Mouse (Mus musculus) fat pad, adult 2 months (tissue): ENCODE measurements around the gene Snx18.

Source experiments
- DNase-seq: peaks from one replicate; pipeline ENCODE4 v3.0.0-alpha.2; 2011; ENCODE audit warnings: low read depth, low spot score; ENCODE audit errors: extremely low read depth

Gene Snx18

DNA sequence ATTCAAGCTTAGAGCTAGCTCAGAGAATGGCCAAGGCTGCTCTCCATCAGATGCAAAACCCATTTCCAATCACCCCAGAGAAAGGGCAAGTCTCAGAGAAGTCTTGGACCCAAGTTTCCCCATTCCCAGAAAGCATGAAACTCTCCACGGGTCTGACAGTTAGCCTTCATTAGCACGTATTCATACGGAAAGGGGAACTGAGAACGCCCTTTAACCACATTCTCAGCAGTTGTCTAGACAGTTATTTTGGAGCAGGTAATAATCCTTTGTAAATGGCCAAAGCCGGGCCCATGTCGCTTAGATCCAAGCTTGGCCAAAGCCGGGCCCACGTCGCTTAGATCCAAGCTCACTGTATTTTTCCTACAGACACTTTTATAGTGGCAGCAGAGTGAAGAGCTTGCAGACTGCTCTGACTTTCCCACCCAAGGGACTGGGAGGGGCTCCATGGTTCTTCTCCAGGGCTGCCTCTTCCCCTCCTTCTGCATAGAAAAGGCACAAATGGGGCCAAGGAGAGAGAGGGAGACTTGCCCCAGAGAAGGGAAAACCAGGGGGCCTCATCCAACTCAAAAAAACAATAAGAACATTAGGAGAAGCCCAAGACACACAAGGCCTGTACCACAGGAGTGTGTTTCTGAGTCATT, 46.2 kb downstream of the Snx18 start:
- no peak for DNase-seq

DNA sequence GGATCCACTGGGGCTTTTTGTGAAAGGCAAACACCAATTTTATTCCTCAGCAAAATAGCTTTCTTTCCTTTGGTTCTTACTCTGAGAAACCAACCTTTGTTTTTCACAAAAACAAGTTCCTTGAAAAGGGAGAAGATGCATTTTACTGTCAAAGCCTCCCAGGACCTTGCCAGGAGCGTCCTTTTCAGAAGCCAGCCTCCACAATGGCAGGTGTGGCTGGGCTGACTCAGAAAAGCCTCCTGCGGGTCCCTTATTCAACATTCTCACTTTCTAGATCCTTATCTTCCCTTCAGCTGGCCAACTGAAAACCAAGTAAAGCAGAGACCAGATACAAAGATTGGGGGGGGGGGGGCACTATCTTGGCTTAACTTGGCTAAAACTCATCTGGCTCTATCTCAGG, 48.8 kb downstream of the Snx18 start:
- DNase-seq = no peak

GRCm38 (mm10) chr13:113566951-113567350, 51.4 kb downstream of the Snx18 start:
- DNase-seq = no peak

- DNase-seq = no peak
Measured at GRCm38 (mm10) chr13:113566411-113566810, 52.0 kb downstream of the Snx18 start.

GRCm38 (mm10) chr13:113559646-113560045, 58.7 kb downstream of the Snx18 start:
- DNase-seq = no peak

DNA sequence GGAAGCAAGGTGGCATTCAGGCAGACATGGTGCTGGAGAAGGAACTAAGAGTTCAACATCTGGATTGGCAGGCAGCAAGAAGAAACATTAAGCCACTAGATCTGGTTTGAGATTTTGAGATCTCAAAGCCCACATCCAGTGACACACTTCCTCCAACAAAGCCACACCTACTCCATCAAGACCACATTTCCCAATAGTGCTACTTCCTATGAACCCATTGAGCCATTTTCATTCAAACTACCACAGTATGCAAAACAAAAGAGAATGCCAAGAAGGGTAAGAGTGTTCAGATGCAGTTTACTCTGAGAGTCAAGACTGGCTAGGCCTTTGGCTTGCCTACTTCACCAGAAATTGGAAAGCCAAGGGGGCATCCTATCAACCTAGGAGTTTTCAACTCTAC, 61.8 kb downstream of the Snx18 start:
- no peak for DNase-seq

- no peak for DNase-seq
Measured at GRCm38 (mm10) chr13:113555226-113555625, 63.1 kb downstream of the Snx18 start.

- DNase-seq = no peak
Measured at GRCm38 (mm10) chr13:113553603-113554230, 64.6 kb downstream of the Snx18 start.

DNA sequence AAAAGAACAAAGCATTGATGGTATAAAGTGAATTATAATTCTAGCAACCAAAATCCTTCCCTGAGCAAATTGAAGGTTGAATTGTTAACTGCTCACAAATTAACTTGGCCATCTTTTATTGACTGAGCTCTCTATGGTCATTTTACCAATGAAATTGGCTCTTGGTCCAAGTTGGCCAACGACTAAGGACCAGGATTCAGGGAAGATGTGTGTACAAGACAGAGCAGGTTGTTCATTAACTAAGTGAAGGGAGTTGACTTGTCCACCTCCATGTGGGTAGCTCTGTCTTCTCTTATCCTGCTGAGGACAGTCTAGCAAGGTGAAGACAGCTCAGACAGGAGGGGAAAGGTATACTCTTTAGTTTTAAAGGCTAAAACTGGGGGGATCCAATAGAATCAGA, 66.0 kb downstream of the Snx18 start:
- DNase-seq = no peak

- DNase-seq = peak; percentile 56
Measured at GRCm38 (mm10) chr13:113550866-113551565, 67.3 kb downstream of the Snx18 start.

DNA sequence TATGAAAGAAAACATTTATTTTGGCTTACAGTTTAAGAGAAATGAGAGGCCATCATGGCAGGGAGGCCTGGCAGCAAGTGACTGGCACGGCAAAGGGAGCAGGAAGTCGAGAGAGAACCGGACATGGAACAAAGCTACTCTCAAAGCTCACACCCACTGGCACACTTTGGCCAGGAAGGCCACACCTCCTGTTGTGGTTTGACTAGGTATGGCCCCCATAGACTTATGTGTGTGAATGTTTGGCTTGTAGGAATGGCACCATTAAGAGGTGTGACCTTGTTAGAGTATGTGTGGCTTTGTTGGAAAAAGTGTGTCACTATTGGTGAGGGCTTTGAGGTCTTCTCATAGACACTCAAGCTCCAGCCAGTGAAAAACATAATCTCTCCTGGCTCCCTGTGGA, 69.3 kb downstream of the Snx18 start:
- no peak for DNase-seq

DNA sequence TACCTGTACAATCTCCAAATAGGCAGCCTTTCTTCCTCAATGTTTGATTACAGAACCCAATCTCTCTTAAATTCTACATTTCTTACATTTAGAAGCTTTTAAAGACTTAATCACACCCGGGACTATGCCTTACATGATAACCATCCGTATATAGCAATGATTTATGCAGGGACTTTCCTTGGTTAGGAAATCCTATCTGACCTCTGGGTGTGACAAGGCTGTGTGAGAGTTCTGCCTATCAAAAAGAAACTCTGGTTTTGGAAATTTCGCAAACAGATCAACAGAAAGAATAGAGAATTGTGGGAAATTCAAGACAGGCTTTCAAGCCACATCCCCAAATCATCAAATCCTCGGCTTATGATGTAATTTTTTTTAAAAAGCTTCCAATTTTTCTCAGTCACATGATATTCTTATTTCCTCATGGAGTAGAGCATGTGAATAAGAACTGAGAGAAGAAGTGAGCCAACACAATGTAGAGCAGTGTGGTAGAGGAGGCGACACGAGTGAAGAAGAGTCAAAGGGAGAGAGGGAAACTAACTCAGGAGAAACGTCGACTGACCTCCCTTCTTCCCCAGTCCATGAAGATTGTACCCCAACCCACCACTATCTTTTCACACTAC, 70.4 kb downstream of the Snx18 start:
- DNase-seq = no peak

DNA sequence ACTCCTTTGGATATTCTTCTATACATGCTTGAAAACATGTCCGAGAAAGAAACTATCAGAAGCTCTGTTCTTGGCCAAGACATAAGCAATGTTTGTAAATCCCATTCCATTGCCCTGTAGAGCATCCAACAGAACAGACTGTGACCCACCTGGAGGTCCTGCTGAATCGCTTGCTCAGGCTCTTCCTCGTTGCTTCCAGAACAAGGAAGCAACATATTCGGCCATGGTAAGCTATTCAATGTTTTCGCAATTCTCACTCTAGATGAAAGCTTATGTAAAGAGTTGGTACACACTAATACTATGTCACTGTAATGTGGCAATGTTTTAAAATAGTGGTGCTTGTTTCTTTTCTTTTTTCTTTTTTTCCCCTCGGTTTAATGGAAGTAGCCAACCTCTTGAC, 76.0 kb downstream of the Snx18 start:
- no peak for DNase-seq
